Mouse (Mus musculus) layer of hippocampus, adult 9-11 months (tissue): ENCODE results near the gene Ip6k1.

Experiments
- DNase-seq: peaks from one replicate; pipeline ENCODE4 v3.0.0; 2022

Ip6k1 gene

DNA sequence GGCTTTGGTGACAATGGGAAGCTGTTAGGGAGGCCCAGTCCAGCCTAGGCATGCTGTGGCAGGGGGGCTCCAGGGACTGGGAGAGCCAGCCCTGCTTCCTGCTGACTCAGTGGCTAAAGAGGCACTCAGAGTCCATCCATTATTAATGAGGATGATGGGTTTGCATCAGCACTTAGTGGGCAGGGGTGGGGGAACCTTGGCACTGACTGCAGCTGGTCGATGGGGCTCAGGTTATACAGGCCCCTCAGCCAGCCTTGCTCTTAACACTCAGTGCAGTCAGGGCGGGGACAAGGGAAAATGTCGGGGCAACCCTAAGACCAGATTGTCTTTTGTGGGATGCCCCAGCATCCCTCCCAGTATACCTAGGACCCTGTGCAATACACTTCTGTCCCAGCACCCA, 59.8 kb downstream of the Ip6k1 start:
- no peak for DNase-seq

DNA sequence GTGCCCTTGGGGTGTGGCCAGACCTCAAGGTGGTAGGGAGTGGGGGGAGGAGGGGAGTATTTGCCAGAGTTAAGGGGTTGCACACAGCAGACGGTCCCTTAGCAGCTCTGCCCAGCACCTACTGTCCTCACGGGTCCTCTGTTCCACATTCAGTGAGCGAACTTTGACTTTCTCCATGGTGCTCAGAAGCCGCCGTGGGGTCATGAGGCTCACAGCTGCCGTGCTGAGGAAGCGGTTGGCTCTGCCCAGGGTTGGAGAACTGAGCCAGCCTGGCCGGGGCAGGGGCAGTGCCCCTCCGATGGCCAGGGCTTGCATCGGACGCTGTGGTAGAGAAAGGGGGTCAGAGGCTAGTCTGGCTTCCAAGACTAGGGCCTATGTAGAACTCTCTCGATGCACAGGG, 61.1 kb downstream of the Ip6k1 start:
- DNase-seq, result no peak

DNA sequence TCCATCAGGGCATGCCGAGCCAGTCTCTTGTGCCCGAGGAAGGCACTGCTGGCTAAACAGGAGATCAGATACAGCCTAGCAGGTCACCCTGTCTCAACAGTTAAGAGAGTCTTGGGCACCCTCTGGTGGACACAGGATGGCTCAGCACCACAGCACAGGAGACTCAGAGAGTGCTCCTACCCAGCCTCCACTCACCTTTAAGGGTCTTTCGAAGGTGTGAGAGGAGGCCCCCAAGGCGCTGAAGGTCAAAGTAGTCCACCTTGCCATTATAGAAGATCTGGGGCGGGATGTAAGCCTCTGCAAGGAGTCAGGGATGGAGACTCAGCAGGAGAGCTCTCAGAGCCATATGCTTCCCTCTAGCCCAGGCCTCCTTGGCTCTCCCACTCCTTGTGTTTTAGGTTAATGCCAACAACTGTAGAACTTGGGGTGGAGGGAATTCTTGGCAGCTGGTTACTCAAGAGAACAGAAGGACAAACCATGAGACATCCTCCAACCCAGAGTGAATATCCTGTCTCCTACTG, 63.2 kb downstream of the Ip6k1 start:
- DNase-seq, result peak; percentile 63

DNA sequence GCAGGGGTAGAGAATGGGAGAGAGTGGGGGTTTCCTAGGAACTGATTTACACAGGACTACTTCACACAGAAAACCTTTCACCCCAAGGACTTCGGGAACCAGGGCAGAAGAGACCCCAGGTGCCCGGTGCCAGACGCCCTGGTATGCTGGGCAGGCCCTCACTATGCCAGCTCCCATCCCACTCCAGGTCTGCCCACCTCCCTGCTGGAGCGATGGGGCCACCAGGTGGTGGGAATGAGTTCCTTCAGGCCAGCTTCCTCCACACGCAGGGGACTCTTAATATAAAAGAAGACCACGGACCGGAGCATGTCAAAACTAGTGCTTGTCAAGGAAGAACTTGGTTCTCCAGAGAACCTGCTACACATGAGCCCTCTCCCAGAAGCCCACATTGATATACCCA, 64.9 kb downstream of the Ip6k1 start:
- no peak for DNase-seq

DNA sequence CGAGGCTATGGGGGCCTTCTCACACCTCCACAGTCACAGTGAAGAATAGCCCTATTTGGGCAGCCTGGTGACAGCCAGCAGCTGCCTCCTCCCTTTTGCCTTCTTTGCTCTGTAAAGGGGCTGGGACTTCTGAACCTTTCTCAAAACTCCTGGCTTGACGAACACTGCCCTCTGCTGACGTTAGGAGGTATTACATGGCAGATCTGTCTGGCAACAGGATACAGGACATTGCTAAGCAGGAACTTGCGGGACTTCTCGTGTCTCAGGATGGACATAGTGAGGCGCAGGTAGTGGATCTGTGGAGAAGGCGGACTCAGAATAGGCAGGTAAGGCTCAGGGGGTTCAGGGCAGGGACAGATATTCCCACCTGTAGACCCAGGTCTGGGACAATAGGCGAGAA, 65.6 kb downstream of the Ip6k1 start:
- DNase-seq, result peak; percentile 76

DNA sequence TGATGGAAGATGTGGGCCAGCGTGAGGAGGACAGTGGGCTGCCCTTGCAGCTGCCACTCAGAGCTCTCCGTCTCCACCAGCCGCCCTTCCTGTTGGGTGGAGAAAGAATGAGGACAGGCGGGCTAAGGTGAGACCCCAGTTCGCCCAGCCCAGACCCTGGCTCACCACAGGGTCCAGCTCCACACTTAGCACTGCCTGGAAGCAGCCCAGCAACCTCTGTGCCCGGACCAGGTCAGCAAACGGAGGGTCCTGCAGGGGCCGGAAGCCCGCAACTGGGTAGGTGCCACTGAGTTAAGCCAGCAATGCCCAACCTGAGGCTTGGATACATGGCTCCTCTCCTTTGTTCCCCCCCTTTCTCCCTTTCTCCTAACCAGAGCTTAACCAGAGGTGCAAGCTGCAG, 66.7 kb downstream of the Ip6k1 start:
- no peak for DNase-seq

DNA sequence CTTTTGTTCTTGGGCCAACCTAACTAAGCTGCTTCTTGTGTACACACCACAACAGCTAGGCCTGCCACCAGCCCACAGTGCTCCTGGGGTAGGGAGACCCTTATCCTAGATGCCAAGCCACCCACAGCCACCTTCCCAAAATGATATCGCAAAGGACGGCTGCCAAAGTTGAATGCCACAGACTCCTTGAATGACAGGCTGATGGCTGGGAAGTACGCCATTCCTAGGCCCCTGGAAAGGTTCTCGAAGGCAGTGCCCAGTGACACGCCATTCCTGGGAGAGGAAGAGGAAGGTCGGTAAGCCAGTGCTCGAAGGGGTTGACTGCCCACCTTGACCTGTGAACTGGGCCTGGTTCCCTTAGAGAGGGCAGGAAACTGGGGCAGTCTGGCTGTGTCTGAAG, 67.2 kb downstream of the Ip6k1 start:
- no peak for DNase-seq

DNA sequence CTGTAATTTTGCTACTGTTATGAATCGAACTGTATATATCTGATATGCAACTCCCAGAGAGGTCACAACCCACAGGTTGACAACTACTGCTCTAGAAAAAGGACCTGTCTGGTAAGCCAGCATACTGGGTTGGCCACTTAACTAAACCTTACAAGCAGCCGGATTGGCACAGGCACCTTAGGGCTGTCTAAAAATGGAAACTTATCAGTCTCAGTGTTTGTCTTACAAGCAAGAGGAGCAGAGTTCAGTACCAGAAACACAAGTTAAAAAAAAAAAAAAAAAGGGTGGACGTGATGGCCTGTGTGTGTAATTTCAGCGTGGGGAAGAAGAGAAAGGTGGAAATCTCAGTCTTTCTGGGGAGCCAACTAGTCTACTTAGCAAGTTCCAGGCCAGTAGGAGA, 69.5 kb downstream of the Ip6k1 start:
- DNase-seq, result no peak

DNA sequence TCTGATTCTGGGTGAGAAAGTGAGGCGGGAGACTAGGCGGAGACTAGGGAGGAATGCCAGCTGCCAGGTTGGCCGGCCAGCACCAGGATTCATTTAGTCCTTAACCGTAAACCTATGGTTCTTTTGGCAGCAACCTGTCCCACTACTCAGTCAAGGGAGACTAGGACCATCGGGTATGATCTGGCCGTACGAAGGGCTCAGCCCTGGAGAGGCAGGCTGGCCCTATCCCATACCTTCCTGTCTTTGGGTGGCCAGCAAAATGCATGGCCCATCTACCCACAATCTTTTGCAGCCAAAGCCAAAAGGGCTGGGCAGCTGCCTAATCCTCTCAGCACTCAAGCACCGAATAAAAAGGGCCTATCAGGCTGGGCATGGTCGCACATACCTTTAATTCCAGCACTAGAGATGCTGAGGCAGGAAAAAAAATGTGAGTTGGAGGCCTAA, 70.2 kb downstream of the Ip6k1 start:
- no peak for DNase-seq

DNA sequence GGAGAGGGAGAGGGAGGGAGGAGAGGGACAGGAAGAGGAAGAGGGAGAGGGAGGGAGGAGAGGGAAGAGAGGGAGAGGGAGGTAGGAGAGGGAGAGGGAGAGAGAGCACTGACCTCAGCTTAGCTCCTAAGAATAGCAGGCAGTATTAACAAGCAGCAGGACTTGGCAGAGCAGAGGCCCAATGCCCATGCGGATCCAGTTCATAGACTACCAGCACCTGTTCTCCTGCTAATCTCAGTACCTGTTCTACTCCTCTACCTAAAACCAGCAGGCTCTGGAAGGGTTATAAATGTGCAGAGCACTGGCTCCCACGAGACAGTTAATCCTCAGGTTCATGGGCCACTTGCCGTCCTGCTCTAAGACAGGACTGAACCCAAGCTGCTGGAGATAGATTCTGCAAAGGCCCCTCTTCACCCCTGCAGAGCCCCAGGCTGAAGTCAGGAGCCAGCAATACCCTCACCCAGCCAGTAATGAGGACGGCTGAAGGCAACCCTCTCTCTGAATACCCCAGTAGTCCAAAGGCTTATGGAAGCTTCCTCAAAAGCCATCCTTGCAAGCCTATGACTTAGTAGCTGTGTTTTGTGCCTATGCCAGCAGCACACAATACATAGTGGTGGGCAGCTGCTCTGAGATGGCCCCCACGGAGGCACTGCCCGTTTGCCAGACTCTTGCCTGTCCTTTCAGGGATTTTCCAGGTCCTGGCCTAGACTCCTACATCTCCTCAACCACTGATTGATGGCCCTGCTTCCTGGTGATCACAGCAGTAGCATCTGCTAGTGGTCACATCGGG, 71.0 kb downstream of the Ip6k1 start:
- no peak for DNase-seq

DNA sequence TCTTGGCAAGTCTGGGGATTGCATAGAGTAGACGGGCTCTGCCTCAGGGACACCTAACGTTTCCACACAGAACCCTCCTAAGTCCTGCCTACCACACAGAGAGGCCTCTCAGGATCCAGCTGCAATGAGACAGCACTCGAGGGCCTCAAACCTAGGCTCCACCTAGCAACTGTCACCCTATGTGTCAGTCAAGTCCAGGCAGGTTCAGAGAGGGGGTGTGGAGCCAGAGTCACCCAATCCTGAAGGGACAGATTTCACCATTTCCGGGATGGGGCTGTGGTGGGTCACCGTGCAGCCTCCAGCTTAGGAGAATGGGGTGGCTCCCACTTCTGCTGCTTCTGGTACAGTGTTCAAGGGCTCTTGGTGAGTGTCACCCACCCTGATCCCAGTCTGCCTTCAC, 77.9 kb downstream of the Ip6k1 start, which contains the start of gene Mst1:
Mst1 (plus strand) TSS at position 269 of the 400 bp plus-strand sequence.
- no peak for DNase-seq

DNA sequence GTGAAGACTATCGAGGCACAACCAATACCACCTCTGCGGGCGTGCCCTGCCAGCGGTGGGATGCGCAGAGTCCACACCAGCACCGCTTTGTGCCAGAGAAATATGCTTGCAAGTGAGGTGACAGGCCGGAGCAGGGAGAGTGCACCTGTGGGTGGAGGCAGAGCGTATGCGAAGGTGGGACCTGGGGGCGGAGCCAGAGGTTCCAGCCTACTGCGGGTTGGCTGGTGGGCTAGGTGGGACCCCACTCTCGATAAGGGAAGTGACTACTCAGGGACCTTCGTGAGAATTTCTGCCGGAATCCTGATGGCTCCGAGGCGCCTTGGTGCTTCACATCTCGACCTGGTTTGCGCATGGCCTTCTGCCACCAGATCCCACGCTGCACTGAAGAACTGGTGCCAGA, 80.2 kb downstream of the Ip6k1 start:
- no peak for DNase-seq

DNA sequence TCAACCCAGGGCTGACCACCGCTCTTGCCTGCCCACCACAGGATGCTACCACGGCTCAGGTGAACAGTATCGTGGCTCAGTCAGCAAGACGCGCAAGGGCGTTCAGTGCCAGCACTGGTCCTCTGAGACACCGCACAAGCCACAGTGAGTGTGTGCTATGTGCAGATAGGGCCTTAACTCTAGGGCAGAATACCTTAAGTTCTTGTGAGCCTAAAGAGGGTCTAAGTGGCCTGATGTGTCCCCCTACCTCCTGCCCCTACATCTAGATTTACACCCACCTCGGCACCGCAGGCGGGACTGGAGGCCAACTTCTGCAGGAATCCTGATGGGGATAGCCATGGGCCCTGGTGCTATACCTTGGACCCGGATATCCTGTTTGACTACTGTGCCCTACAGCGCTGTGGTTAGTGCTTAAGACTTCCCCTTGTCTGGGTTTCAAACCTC, 80.7 kb downstream of the Ip6k1 start, which contains the start of gene Rnf123:
Rnf123 (minus strand) TSS at position 359 of the 444 bp plus-strand sequence.
- DNase-seq, result no peak

DNA sequence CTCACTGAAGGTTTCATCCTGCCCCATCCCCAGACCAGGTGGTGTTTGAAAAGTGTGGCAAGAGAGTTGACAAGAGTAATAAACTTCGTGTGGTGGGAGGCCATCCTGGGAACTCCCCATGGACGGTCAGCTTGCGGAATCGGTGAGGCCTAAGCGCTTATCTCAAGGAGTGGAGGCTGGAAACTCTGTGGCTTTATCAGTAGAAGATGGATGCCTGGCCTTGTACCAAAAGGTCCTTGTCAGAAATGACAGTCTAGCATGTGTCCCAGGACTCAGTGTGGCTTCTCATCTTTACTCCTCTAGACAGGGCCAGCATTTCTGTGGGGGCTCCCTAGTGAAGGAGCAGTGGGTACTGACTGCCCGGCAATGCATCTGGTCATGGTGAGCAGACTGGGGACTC, 81.3 kb downstream of the Ip6k1 start:
- no peak for DNase-seq

DNA sequence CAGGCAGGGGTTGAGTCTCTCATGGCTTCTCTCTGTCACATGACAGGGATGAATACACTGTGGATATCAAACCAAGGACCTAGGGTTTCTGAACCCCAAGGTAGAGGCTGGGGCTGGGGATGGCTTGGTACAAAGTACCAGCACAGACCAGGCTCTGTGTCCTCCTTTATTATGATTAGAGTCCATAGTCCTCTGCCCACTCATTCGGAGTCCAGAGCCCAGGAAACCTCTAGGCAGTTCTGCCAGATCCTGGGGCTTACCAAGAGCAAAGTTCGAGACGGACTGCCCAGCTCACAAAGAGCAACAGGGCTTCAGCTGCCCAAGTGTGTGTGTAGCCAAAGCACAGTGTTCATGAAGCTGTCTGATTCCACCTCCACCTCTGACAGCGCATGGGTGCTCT, 83.0 kb downstream of the Ip6k1 start:
- no peak for DNase-seq

DNA sequence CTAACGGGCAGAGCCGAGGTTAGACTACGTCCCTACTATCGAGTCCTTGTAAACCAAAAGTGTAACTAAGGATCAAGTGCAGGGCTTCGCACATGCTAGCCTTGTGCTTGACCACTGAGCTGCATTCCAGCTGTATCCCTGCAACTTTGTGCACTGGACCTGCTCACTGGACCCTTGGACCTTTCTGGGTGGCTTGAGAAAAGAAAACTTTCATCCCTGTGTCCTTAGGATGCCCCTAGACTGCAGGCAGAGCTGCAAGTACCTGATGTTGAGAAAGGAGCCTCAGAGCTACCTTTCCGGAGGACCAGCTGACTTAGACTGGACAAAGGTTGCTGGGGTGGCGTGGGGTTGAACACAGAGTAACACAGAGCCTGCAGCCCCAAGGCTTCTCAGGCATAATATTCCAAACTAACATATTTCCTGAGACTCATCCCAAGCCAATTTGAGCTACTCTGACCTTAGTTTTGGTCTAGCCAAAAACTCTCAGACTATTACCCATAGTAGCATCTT, 88.4 kb downstream of the Ip6k1 start:
- no peak for DNase-seq

DNA sequence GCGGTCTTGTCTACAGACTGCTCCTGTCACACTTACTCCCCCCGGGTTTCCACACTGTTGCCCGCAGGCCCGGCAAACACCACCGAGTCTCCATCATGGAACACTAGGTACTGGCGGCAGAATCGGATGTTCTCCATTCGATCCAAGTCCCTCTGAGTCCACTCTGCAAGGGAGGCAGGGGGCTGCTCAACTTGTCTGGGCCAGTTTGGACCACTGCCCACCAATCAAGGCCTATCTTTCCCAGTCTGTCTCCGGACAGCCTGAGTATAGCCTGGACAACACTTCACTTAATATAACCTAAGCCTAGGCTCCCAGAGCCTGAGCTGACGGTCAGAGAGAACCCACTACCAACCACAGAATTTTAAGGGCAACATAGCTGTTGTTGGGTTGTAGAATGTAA, 91.3 kb downstream of the Ip6k1 start:
- DNase-seq, result no peak

DNA sequence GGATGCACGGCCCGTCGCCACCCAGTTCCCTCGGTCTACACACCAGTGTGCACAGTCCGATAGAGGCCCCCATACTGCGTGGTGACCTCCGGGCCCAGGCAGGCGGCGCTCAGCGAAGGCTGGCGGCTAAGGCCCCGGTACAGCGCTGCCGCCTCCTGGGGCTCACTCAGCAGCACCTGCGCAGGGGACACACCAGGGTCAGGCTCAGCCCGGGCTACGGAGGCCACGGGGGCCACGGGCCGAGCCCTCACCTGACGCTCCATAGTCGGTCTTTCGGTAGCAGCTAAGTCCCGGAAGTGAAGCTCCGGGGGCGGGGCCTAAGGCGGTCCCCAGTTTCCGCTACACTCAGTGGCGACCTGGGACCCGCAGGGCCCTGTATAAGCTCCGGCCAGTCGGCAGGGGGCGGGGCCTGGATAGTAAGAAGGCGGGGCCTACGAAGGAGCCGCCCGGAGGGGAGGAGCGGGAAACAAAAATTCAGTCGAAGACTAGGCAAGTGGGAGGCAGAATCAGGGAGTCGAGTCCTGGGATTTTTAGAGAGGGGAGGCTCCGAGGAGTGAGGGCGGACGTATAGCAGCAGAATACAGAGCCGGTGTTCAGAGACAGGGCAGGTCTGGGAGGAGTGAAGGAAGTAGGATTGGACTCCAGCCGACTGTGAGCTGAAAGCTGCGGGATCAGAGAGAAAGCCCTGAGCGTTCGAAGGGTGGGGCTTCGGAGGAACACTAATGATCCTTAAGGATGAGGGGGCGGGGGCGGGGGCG, 92.1 kb downstream of the Ip6k1 start, which contains the start of gene Apeh:
Apeh (minus strand) TSS at position 423 of the 758 bp plus-strand sequence.
- DNase-seq, result peak; percentile 93

DNA sequence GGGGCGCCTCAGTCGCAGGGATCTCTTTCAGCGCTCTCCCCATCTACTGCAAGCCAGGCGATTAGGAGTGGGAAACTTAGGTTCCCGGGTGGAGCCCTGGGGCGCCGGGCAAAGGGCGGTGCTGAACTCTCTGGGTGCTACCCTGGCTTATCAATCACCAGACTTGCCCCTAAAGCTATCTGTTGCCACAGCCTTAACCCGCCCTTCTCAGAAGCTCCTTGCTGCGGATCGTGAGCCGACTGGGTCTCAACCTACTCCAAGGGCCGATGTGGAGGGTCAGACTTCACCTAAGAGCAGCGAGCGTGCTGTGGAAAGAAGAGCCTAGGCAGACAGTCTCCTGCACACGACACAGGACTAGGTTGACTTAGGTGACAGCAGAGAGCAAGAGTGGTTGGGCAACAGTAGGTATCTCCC, 92.7 kb downstream of the Ip6k1 start:
- DNase-seq, result no peak

DNA sequence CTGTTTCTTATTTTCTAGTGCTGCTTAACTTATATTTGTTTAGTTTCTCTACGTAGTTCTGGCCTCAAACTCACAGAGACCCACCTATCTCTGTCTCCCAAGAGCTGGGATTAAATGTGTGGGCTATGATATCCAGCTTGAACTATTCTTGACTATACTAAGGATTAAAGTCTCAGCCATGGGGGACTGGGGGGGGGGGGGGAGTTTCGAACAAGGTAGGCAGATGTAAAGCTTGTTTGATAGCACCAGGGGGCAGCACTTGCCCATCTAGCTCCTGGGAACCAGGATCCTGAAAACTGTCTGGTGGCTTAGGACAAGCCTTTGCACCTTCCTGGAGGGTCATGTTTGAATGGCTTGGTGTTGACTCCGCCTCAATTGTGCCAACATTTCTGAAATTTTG, 93.2 kb downstream of the Ip6k1 start:
- no peak for DNase-seq

DNA sequence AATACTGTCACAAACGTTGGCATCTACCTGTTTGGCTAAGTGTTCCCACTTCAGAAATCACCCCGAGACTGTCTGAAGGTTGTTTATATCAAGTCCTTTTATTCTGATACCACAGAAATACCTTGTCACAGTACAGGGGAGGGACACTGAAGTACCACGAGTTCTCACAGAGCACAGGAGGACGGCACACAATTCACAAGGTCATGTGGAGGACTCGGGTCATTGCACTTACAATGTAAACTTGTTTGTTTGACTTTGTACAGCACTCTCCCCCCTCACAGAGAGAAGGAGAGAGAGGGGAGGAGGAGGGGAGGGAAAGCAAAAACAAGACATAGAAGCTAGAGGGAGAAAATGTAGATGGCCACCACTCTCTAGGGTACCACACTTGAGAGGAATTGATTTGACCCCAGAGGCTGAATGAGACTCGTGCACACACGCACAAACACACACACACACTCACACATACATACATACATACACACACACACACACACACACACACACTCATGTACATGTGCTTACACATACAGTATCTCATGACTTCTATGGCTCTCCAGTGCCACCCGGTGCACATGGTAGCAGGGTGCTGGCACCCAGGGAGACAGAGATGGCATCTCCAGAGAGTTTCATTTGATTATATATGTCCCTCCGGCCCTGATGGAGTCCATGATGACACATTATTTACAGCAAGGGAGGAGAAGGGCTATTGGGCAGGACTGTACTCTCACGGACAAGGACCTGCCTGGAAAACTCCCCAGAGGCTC, 93.8 kb downstream of the Ip6k1 start:
- DNase-seq, result no peak
